Mouse (Mus musculus): Measurements from ENCODE around the gene Rcor2.

GRCm38 (mm10) chr19:7301647-7302492 lies 34.7 kb downstream of the Rcor2 start:
- no peak for TF ChIP-seq TAL1 (IDR thresholded peaks at IDR 0.05; ENCODE audit: low read length)
- no peak for TF ChIP-seq GATA1 (IDR thresholded peaks at IDR 0.05; ENCODE audit: low read length)

All from erythroblast, embryonic 14.5 days (primary cell).